Mouse (Mus musculus) ZHBTc4 (cell line): ENCODE measurements around the gene Gm10638.

Source experiments
- DNase-seq: peaks from one replicate; pipeline ENCODE4 v3.0.0-alpha.2; 2011; ENCODE audit warnings: low read depth, low spot score

Gene Gm10638

GRCm38 (mm10) chr8:86735446-86736111, 9.9 kb upstream of the Gm10638 start:
- DNase-seq, result peak; percentile 51

- no peak for DNase-seq
Observed at GRCm38 (mm10) chr8:86740899-86741298, 4.6 kb upstream of the Gm10638 start.

- no peak for DNase-seq
Observed at GRCm38 (mm10) chr8:86741627-86742026, 3.9 kb upstream of the Gm10638 start.

- DNase-seq, result no peak
Observed at GRCm38 (mm10) chr8:86742605-86743345, 2.7 kb upstream of the Gm10638 start.

GRCm38 (mm10) chr8:86744313-86745220, 932 bp upstream of the Gm10638 start:
- DNase-seq, result peak; percentile 47

- DNase-seq, result peak; percentile 94
Observed at GRCm38 (mm10) chr8:86745935-86746441, 489 bp downstream of the Gm10638 start.

GRCm38 (mm10) chr8:86746511-86746910, 1.0 kb downstream of the Gm10638 start:
- DNase-seq, result no peak

- DNase-seq, result no peak
Observed at GRCm38 (mm10) chr8:86749842-86750241, 4.3 kb downstream of the Gm10638 start.

GRCm38 (mm10) chr8:86756948-86757733, 11.6 kb downstream of the Gm10638 start:
- DNase-seq, result peak; percentile 80

- no peak for DNase-seq
Observed at GRCm38 (mm10) chr8:86758651-86759050, 13.2 kb downstream of the Gm10638 start.

- DNase-seq, result no peak
Observed at GRCm38 (mm10) chr8:86759090-86759491, 13.6 kb downstream of the Gm10638 start.

GRCm38 (mm10) chr8:86760746-86761145, 15.2 kb downstream of the Gm10638 start:
- no peak for DNase-seq

GRCm38 (mm10) chr8:86762806-86763205, 17.3 kb downstream of the Gm10638 start:
- no peak for DNase-seq

GRCm38 (mm10) chr8:86765155-86765554, 19.7 kb downstream of the Gm10638 start:
- DNase-seq, result peak; percentile 66

GRCm38 (mm10) chr8:86765669-86766068, 20.2 kb downstream of the Gm10638 start:
- DNase-seq, result no peak

GRCm38 (mm10) chr8:86766548-86767211, 21.2 kb downstream of the Gm10638 start:
- DNase-seq, result no peak

- no peak for DNase-seq
Observed at GRCm38 (mm10) chr8:86768499-86768898, 23.0 kb downstream of the Gm10638 start.

GRCm38 (mm10) chr8:86769945-86770715, 24.6 kb downstream of the Gm10638 start:
- DNase-seq, result no peak

GRCm38 (mm10) chr8:86779207-86779606, 33.7 kb downstream of the Gm10638 start:
- DNase-seq, result no peak

- DNase-seq, result no peak
Observed at GRCm38 (mm10) chr8:86781094-86781493, 35.6 kb downstream of the Gm10638 start.
